Mouse (Mus musculus): ENCODE results near the gene 2410015M20Rik.

GRCm38 (mm10) chr17:56655311-56655710 is 45.7 kb upstream of the 2410015M20Rik start:
- TF ChIP-seq CTCF (IDR thresholded peaks at IDR 0.05; ENCODE audit: low read depth, low read length): no peak
- TF ChIP-seq POLR2A (IDR thresholded peaks at IDR 0.05; ENCODE audit: extremely low read depth, insufficient read depth, low read length): no peak
